Mouse (Mus musculus): ENCODE data around the gene Tcl1b1. TPM values are rescaled to one million over a fixed set of nuclear protein-coding genes. Genes with fewer than 3 reads are reported as not detected.
"Not testable (repeated sequence)": the region's sequence is repeated elsewhere in the genome, so short reads cannot be mapped to it uniquely, and the experiment has no call there.

Gene Tcl1b1
- not detected in 2 replicates for polyA plus RNA-seq (2012; rRNA removed)

GRCm38 (mm10) chr12:105159390-105159789, at the start of gene Tcl1b1:
Gene Tcl1b1, plus strand, starts transcription at chr12:105159690.
- no peak for DNase-seq (ENCODE audit: low read depth in 1 of 2, low spot score in 2 of 2)
- WGBS, result 55% methylated on average over 4 of the region's 4 CpGs
- Histone ChIP-seq H3K36me3 (ENCODE audit: control insufficient read depth, insufficient read depth, low read length) (no peaks in the 10 kb centered on the region), H3K27me3 (ENCODE audit: control insufficient read depth, insufficient read depth, low read length) (no peaks in the 10 kb centered on the region), H3K4me1 (ENCODE audit: control insufficient read depth, insufficient read depth, insufficient read length) (no peaks in the 10 kb centered on the region), H3K27ac (ENCODE audit: insufficient read depth, low read length) (no peak within 1 kb of the TSS), H3K4me3 (ENCODE audit: extremely low read depth, insufficient read depth, insufficient read length) (no peak within 1 kb of the TSS)
- TF ChIP-seq CTCF (IDR thresholded peaks at IDR 0.05; ENCODE audit: extremely low read depth, insufficient read depth, insufficient read length, insufficient replicate concordance), result no peak
- no peak for TF ChIP-seq POLR2A (IDR thresholded peaks at IDR 0.05; ENCODE audit: low read depth, low read length)

GRCm38 (mm10) chr12:105109812-105110211, 49.7 kb upstream of the Tcl1b1 start:
- no peak for DNase-seq (ENCODE audit: low read depth in 1 of 2, low spot score in 2 of 2)

GRCm38 (mm10) chr12:105112321-105112988, 47.0 kb upstream of the Tcl1b1 start:
- TF ChIP-seq CTCF (IDR thresholded peaks at IDR 0.05; ENCODE audit: extremely low read depth, insufficient read depth, insufficient read length, insufficient replicate concordance) (no peak), POLR2A (IDR thresholded peaks at IDR 0.05; ENCODE audit: low read depth, low read length) (no peak)
- no peak for DNase-seq (ENCODE audit: low read depth in 1 of 2, low spot score in 2 of 2)
- Histone ChIP-seq H3K36me3 (ENCODE audit: control insufficient read depth, insufficient read depth, low read length) (no peaks in the 10 kb centered on the region), H3K4me1 (ENCODE audit: control insufficient read depth, insufficient read depth, insufficient read length) (no peaks in the 10 kb centered on the region), H3K27ac (ENCODE audit: insufficient read depth, low read length) (no peak overlapping the region), H3K27me3 (ENCODE audit: control insufficient read depth, insufficient read depth, low read length) (no peaks in the 10 kb centered on the region), H3K4me3 (ENCODE audit: extremely low read depth, insufficient read depth, insufficient read length) (no peak overlapping the region)
- 38% methylated on average over 13 of the region's 13 CpGs for WGBS

More at GRCm38 (mm10) chr12:105109812-105110211, 49.7 kb upstream of the Tcl1b1 start:
- Histone ChIP-seq H3K4me1 (ENCODE audit: control insufficient read depth, insufficient read depth, insufficient read length) (no peaks in the 10 kb centered on the region), H3K27me3 (ENCODE audit: control insufficient read depth, insufficient read depth, low read length) (no peaks in the 10 kb centered on the region), H3K27ac (ENCODE audit: insufficient read depth, low read length) (no peak overlapping the region), H3K36me3 (ENCODE audit: control insufficient read depth, insufficient read depth, low read length) (no peaks in the 10 kb centered on the region), H3K4me3 (ENCODE audit: extremely low read depth, insufficient read depth, insufficient read length) (no peak overlapping the region)
- TF ChIP-seq POLR2A (IDR thresholded peaks at IDR 0.05; ENCODE audit: low read depth, low read length) (no peak), CTCF (IDR thresholded peaks at IDR 0.05; ENCODE audit: extremely low read depth, insufficient read depth, insufficient read length, insufficient replicate concordance) (no peak)
- WGBS, result 72% methylated on average over 4 of the region's 4 CpGs

GRCm38 (mm10) chr12:105116648-105117047, 42.8 kb upstream of the Tcl1b1 start:
- H3K4me3 ChIP-seq (ENCODE audit: extremely low read depth, insufficient read depth, insufficient read length), result no peak overlapping the region
- H3K27me3 ChIP-seq (ENCODE audit: control insufficient read depth, insufficient read depth, low read length), result no peaks in the 10 kb centered on the region
- WGBS, result 73% methylated on average over 1 of the region's 1 CpGs
- no peak overlapping the region for H3K27ac ChIP-seq (ENCODE audit: insufficient read depth, low read length)
- no peak for DNase-seq (ENCODE audit: low read depth in 1 of 2, low spot score in 2 of 2)
- no peaks in the 10 kb centered on the region for H3K4me1 ChIP-seq (ENCODE audit: control insufficient read depth, insufficient read depth, insufficient read length)
- TF ChIP-seq CTCF (IDR thresholded peaks at IDR 0.05; ENCODE audit: extremely low read depth, insufficient read depth, insufficient read length, insufficient replicate concordance) (no peak), POLR2A (IDR thresholded peaks at IDR 0.05; ENCODE audit: low read depth, low read length) (no peak)
- no peaks in the 10 kb centered on the region for H3K36me3 ChIP-seq (ENCODE audit: control insufficient read depth, insufficient read depth, low read length)

- no peak for DNase-seq (ENCODE audit: low read depth in 1 of 2, low spot score in 2 of 2)
- Histone ChIP-seq H3K27ac (ENCODE audit: insufficient read depth, low read length) (no peak overlapping the region), H3K27me3 (ENCODE audit: control insufficient read depth, insufficient read depth, low read length) (no peaks in the 10 kb centered on the region), H3K4me3 (ENCODE audit: extremely low read depth, insufficient read depth, insufficient read length) (no peak overlapping the region), H3K4me1 (ENCODE audit: control insufficient read depth, insufficient read depth, insufficient read length) (no peaks in the 10 kb centered on the region), H3K36me3 (ENCODE audit: control insufficient read depth, insufficient read depth, low read length) (no peaks in the 10 kb centered on the region)
- 86% methylated on average over 6 of the region's 6 CpGs for WGBS
- no peak for TF ChIP-seq CTCF (IDR thresholded peaks at IDR 0.05; ENCODE audit: extremely low read depth, insufficient read depth, insufficient read length, insufficient replicate concordance)
Measured at GRCm38 (mm10) chr12:105125362-105125761, 34.1 kb upstream of the Tcl1b1 start.

- Histone ChIP-seq H3K27me3 (ENCODE audit: control insufficient read depth, insufficient read depth, low read length) (no peaks in the 10 kb centered on the region), H3K4me3 (ENCODE audit: extremely low read depth, insufficient read depth, insufficient read length) (no peak overlapping the region), H3K36me3 (ENCODE audit: control insufficient read depth, insufficient read depth, low read length) (no peaks in the 10 kb centered on the region), H3K4me1 (ENCODE audit: control insufficient read depth, insufficient read depth, insufficient read length) (no peaks in the 10 kb centered on the region), H3K27ac (ENCODE audit: insufficient read depth, low read length) (no peak overlapping the region)
- no peak for DNase-seq (ENCODE audit: low read depth in 1 of 2, low spot score in 2 of 2)
- TF ChIP-seq POLR2A (IDR thresholded peaks at IDR 0.05; ENCODE audit: low read depth, low read length) (no peak), CTCF (IDR thresholded peaks at IDR 0.05; ENCODE audit: extremely low read depth, insufficient read depth, insufficient read length, insufficient replicate concordance) (no peak)
- 92% methylated on average over 4 of the region's 4 CpGs for WGBS
Measured at GRCm38 (mm10) chr12:105126516-105126915, 33.0 kb upstream of the Tcl1b1 start.

GRCm38 (mm10) chr12:105127607-105128006, 31.9 kb upstream of the Tcl1b1 start:
- TF ChIP-seq POLR2A (IDR thresholded peaks at IDR 0.05; ENCODE audit: low read depth, low read length) (no peak), CTCF (IDR thresholded peaks at IDR 0.05; ENCODE audit: extremely low read depth, insufficient read depth, insufficient read length, insufficient replicate concordance) (no peak)
- 67% methylated on average over 2 of the region's 2 CpGs for WGBS

GRCm38 (mm10) chr12:105129494-105130205, 29.8 kb upstream of the Tcl1b1 start:
- not testable (repeated sequence) for H3K4me3 ChIP-seq (ENCODE audit: extremely low read depth, insufficient read depth, insufficient read length); H3K36me3 ChIP-seq (ENCODE audit: control insufficient read depth, insufficient read depth, low read length); H3K27ac ChIP-seq (ENCODE audit: insufficient read depth, low read length); DNase-seq (ENCODE audit: low read depth in 1 of 2, low spot score in 2 of 2); H3K27me3 ChIP-seq (ENCODE audit: control insufficient read depth, insufficient read depth, low read length); H3K4me1 ChIP-seq (ENCODE audit: control insufficient read depth, insufficient read depth, insufficient read length)
- WGBS, result 69% methylated on average over 3 of the region's 3 CpGs

More at GRCm38 (mm10) chr12:105127607-105128006, 31.9 kb upstream of the Tcl1b1 start:
- H3K36me3 ChIP-seq (ENCODE audit: control insufficient read depth, insufficient read depth, low read length), result no peaks in the 10 kb centered on the region
- no peak overlapping the region for H3K27ac ChIP-seq (ENCODE audit: insufficient read depth, low read length)
- no peaks in the 10 kb centered on the region for H3K27me3 ChIP-seq (ENCODE audit: control insufficient read depth, insufficient read depth, low read length)
- DNase-seq (ENCODE audit: low read depth in 1 of 2, low spot score in 2 of 2), result no peak
- no peaks in the 10 kb centered on the region for H3K4me1 ChIP-seq (ENCODE audit: control insufficient read depth, insufficient read depth, insufficient read length)
- no peak overlapping the region for H3K4me3 ChIP-seq (ENCODE audit: extremely low read depth, insufficient read depth, insufficient read length)

- H3K27me3 ChIP-seq (ENCODE audit: control insufficient read depth, insufficient read depth, low read length); H3K4me1 ChIP-seq (ENCODE audit: control insufficient read depth, insufficient read depth, insufficient read length); H3K4me3 ChIP-seq (ENCODE audit: extremely low read depth, insufficient read depth, insufficient read length); H3K27ac ChIP-seq (ENCODE audit: insufficient read depth, low read length); H3K36me3 ChIP-seq (ENCODE audit: control insufficient read depth, insufficient read depth, low read length); DNase-seq (ENCODE audit: low read depth in 1 of 2, low spot score in 2 of 2): not testable (repeated sequence)
- 12% methylated on average over 2 of the region's 2 CpGs for WGBS
Measured at GRCm38 (mm10) chr12:105134167-105134566, 25.3 kb upstream of the Tcl1b1 start.

Measured in spleen, adult 2 months (tissue).